Mouse (Mus musculus) intestine, postnatal 0 days (tissue): ENCODE results near the gene Hist2h2ac. TPM values are rescaled to one million over a fixed set of nuclear protein-coding genes. Genes with fewer than 3 reads are reported as not detected.
"Not testable (repeated sequence)": the region's sequence is repeated elsewhere in the genome, so short reads cannot be mapped to it uniquely, and the experiment has no call there.

Source experiments
- ATAC-seq: fragments of 200-750 bp; cut with Nextera tagmentation; 2 replicates; pipeline ENCODE4 v1.8.0; 2017; ENCODE audit warnings: mild to moderate bottlenecking, moderate TSS enrichment, moderate library complexity
- H3K27ac ChIP-seq: fragments of 300-500 bp; sonication (generic); 2 replicates; pipeline ENCODE4 v1.5.1; 2014; ENCODE audit warnings: mild to moderate bottlenecking, low read depth, low read length, moderate library complexity
- H3K27me3 ChIP-seq: fragments of 300-500 bp; sonication (generic); replicated peaks from 2 replicates; pipeline ENCODE4 v1.6.1; 2014; ENCODE audit warnings: low read length, mixed read lengths; ENCODE audit not compliant: control insufficient read depth, insufficient read depth
- H3K36me3 ChIP-seq: fragments of 300-500 bp; sonication (generic); 2 replicates; pipeline ENCODE4 v1.6.1; 2014; ENCODE audit warnings: mild to moderate bottlenecking, moderate library complexity; ENCODE audit not compliant: control insufficient read depth, insufficient read depth
- H3K4me1 ChIP-seq: fragments of 300-500 bp; sonication (generic); replicated peaks from 2 replicates; pipeline ENCODE4 v1.6.1; 2014; ENCODE audit warnings: antibody characterized with exemption, low read length, mixed read lengths; ENCODE audit not compliant: control insufficient read depth, insufficient read depth
- H3K4me2 ChIP-seq: fragments of 300-500 bp; sonication (generic); replicated peaks from 2 replicates; pipeline ENCODE4 v1.6.1; 2014; ENCODE audit warnings: low read depth, mild to moderate bottlenecking, moderate library complexity
- H3K4me3 ChIP-seq: fragments of 300-500 bp; sonication (generic); 2 replicates; pipeline ENCODE4 v1.5.1; 2014; ENCODE audit warnings: low read depth, low read length
- H3K9ac ChIP-seq: fragments of 300-500 bp; sonication (generic); 2 replicates; pipeline ENCODE4 v1.6.1; 2014; ENCODE audit warnings: mild to moderate bottlenecking, low read depth, low read length
- H3K9me3 ChIP-seq: fragments of 300-500 bp; sonication (generic); 2 replicates; pipeline ENCODE4 v1.6.1; 2016; ENCODE audit warnings: mixed run types; ENCODE audit not compliant: control insufficient read depth
- CTCF ChIP-seq: sonication (generic); IDR thresholded peaks from 2 replicates; pipeline ENCODE4 v1.5.1; 2016; ENCODE audit warnings: low read depth, mild to moderate bottlenecking, control low read depth, antibody characterized with exemption, moderate library complexity
- WGBS: fragments of 180-500 bp; shearing (Covaris S2); extraction: QIAGEN DNeasy Blood & Tissue Kit; methylation state at CpG from one replicate; pipeline ENCODE4 v1.1.7; 2014; 5-methylcytosine and 5-hydroxymethylcytosine counted together
- polyA plus RNA-seq: library from polyadenylated mRNA; unstranded; fragments of >200 nt; fragmentation: Nextera tagmentation; extraction: Ambion mirVana; gene quantifications from 2 replicates; pipeline ENCODE4 v1.2.1, GENCODE M21; 2015

Gene Hist2h2ac
- polyA plus RNA-seq, 1 experiment from 2014 or later, result 2.3 TPM

- Histone ChIP-seq H3K27ac (no peak overlapping the region), H3K36me3 (no peaks in the 10 kb centered on the region), H3K4me1 (no peaks in the 10 kb centered on the region), H3K4me3 (no peak overlapping the region), H3K4me2 (no peak overlapping the region), H3K27me3 (no peaks in the 10 kb centered on the region), H3K9me3 (no peaks in the 10 kb centered on the region), H3K9ac (no peak overlapping the region)
- no peak for TF ChIP-seq CTCF
- ATAC-seq, result no peak
- WGBS, result 55% methylated on average over 2 of the region's 2 CpGs
These were observed 9.7 kb upstream of the Hist2h2ac start for GRCm38 (mm10) chr3:96230404-96230803.

GRCm38 (mm10) chr3:96228828-96229227 lies 8.1 kb upstream of the Hist2h2ac start:
- Histone ChIP-seq H3K27ac (no peak overlapping the region), H3K4me2 (no peak overlapping the region), H3K4me1 (peaks cover 3% of the 10 kb centered on the region; the same call in 1 of the 2 replicates), H3K4me3 (no peak overlapping the region), H3K9ac (no peak overlapping the region), H3K9me3 (no peaks in the 10 kb centered on the region), H3K27me3 (no peaks in the 10 kb centered on the region), H3K36me3 (no peaks in the 10 kb centered on the region)
- no peak for TF ChIP-seq CTCF
- no peak for ATAC-seq
- 47% methylated on average over 2 of the region's 2 CpGs for WGBS

- no peak for TF ChIP-seq CTCF
- ATAC-seq, result 0 out of 2 replicates have a peak, but pooled peaks have one; percentile 9
- no peaks in the 10 kb centered on the region for H3K36me3 ChIP-seq
- H3K4me3 ChIP-seq, result no peak overlapping the region
- H3K27me3 ChIP-seq, result no peaks in the 10 kb centered on the region
- 53% methylated on average over 8 of the region's 8 CpGs for WGBS
- H3K4me2 ChIP-seq, result no peak overlapping the region
- H3K27ac ChIP-seq, result no peak overlapping the region
- H3K9me3 ChIP-seq, result no peaks in the 10 kb centered on the region
- no peak overlapping the region for H3K9ac ChIP-seq
- H3K4me1 ChIP-seq, result peaks cover 3% of the 10 kb centered on the region; the same call in 1 of the 2 replicates
These were observed 6.3 kb upstream of the Hist2h2ac start for GRCm38 (mm10) chr3:96226695-96227648.

- TF ChIP-seq CTCF, result no peak
- WGBS, result 37% methylated on average over 2 of the region's 2 CpGs
These were observed 4.7 kb upstream of the Hist2h2ac start for GRCm38 (mm10) chr3:96225421-96225820.

GRCm38 (mm10) chr3:96222774-96223173 lies 2.1 kb upstream of the Hist2h2ac start:
- H3K4me1 ChIP-seq, result peaks cover 3% of the 10 kb centered on the region; the same call in 1 of the 2 replicates

More at GRCm38 (mm10) chr3:96225421-96225820, 4.7 kb upstream of the Hist2h2ac start:
- H3K27me3 ChIP-seq, result no peaks in the 10 kb centered on the region
- H3K27ac ChIP-seq, result no peak overlapping the region
- H3K36me3 ChIP-seq, result no peaks in the 10 kb centered on the region
- no peaks in the 10 kb centered on the region for H3K9me3 ChIP-seq
- H3K4me1 ChIP-seq, result peaks cover 3% of the 10 kb centered on the region; the same call in 1 of the 2 replicates
- H3K9ac ChIP-seq, result no peak overlapping the region
- no peak overlapping the region for H3K4me3 ChIP-seq
- no peak for ATAC-seq
- H3K4me2 ChIP-seq, result no peak overlapping the region

GRCm38 (mm10) chr3:96221640-96222038 lies 959 bp upstream of the Hist2h2ac start:
- Histone ChIP-seq H3K36me3 (no peaks in the 10 kb centered on the region), H3K4me1 (peaks cover 3% of the 10 kb centered on the region; the same call in 1 of the 2 replicates), H3K9me3 (no peaks in the 10 kb centered on the region), H3K9ac (peak overlapping the region; percentile 26; the same call in 1 of the 2 replicates), H3K27me3 (no peaks in the 10 kb centered on the region), H3K4me3 (peak overlapping the region; percentile 59), H3K4me2 (peak overlapping the region; percentile 76), H3K27ac (peak overlapping the region; percentile 92)
- TF ChIP-seq CTCF, result no peak
- no peak for ATAC-seq
- WGBS, result 12% methylated on average over 9 of the region's 9 CpGs

More at GRCm38 (mm10) chr3:96222774-96223173, 2.1 kb upstream of the Hist2h2ac start:
- Histone ChIP-seq H3K4me2 (no peak overlapping the region; the same call in 1 of the 2 replicates), H3K9me3 (no peaks in the 10 kb centered on the region), H3K9ac (no peak overlapping the region), H3K36me3 (no peaks in the 10 kb centered on the region), H3K27ac (no peak overlapping the region), H3K4me3 (no peak overlapping the region), H3K27me3 (no peaks in the 10 kb centered on the region)
- ATAC-seq, result no peak
- TF ChIP-seq CTCF, result no peak
- 91% methylated on average over 4 of the region's 4 CpGs for WGBS

GRCm38 (mm10) chr3:96220131-96220764 lies 432 bp downstream of the Hist2h2ac start:
- peak overlapping the region; percentile 59 for H3K4me3 ChIP-seq
- under 1% methylated on average over 38 of the region's 47 CpGs for WGBS
- H3K4me2 ChIP-seq, result peak overlapping the region; percentile 76
- H3K27me3 ChIP-seq, H3K9me3 ChIP-seq, H3K36me3 ChIP-seq, H3K4me1 ChIP-seq: not testable (repeated sequence)
- peak; percentile 4; the same call in 1 of the 2 replicates for ATAC-seq
- peak overlapping the region; percentile 70 for H3K9ac ChIP-seq
- peak overlapping the region; percentile 92 for H3K27ac ChIP-seq
